Mouse (Mus musculus): ENCODE measurements around the gene 1700016D06Rik.

1700016D06Rik gene

DNA sequence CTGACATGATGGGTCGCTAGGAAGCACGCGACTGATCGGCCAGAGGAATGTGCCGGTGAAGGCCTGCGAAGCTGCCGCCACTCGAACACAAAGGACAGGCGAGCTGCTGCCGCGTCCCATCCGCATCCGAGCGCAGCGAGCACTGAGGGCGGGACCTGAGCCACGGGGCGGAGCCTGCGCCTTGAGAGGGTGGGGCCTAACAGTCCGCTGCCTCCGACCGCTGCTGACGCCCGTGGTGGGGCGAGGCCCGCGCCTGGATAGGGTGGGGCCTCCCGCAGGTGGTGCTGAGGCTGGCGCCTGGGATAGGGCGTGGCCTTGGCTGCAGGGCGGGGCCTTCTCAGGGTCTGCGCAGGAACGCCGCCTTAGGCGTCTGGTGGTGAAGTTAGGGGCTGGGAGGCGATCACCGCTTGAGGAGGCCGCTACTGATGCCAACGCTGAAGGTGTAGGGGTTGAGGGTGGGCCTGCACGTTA lies 65.2 kb downstream of the 1700016D06Rik start, which contains the start of gene Ankrd10:
Gene Ankrd10, minus strand, starts transcription at position 147 of the 471 bp plus-strand sequence.
- DNase-seq (ENCODE audit: low spot score in 2 of 2), result peak; percentile 97 to 98

DNA sequence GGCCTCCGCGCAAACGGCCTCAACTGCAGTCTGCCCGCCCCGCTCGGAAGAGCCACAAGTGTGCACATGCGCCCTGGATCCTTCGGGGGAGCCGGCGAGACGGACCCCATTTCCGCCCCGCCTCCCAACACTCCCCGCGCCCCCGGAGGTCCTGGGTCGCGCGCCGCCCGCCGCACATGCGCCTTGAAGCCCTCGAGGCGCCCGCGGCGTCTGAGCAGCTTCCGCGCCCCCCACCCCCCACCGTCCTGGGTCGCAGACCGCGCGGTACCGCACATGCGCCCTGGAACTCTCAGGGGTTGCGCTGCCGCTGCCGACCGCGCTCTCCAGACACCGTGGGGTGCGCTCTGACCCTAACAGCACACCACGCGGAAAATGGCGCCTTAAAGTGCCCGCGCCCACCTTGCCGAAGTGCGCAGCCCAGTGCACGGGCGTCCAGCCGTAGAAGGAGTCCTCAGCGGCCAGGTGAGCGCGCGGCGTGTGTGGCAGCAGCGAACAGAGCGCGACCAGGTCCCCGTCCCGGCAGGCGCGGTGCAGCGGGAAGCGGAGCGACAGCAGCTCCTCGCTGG lies 65.8 kb downstream of the 1700016D06Rik start:
- DNase-seq (ENCODE audit: low spot score in 2 of 2), result peak; percentile 82 to 90

DNA sequence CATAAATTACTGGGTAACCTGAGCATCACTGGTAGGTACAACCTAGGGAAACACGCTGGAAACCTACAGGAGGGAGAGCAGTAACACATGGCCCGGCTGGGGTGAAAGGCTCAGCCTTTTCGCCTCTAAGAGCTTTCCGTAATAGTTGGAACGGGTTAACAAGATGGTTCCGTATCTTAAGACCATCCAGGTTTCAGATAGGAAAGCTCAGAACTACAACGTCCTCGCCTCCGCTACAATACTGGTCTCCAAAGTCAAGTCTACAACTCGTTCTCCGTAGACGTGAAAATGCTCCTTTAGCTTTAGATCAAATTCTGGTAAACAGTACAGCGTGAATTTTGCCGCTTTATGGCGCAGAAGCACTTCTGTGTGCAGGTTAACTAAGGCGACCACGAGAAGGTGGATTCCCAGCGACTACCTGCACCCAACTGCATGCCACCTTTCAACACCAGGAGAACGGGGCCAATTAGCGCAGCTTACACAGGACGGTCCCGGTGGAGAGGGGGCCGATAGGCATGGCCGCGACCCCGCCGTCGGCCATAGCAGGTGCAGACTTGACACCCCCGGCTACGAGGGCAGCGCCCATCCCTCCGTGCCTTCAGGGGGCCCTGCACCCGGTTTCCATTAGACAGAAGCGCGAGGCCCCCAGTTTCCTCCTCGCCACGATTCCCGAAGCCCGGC lies 66.4 kb downstream of the 1700016D06Rik start:
- no peak for DNase-seq (ENCODE audit: low spot score in 2 of 2)

DNA sequence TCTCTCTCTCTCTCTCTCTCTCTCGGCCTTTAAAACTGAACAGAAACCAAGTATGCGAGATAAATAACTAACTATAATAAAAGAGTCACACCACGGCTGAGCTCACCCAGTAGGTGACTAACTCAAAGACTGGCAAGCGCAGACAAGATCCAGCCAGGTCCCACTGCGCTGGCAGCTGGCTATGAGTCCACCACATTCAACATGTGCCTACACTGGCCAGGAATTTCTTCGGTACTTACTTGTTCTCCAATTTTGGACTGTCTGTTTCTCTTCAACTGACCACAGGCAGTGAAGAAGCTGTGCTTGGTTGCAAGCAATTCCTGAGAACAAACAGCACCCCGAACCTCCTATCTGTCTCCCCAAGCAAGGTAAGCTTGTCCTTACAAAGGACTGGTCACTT lies 67.4 kb downstream of the 1700016D06Rik start:
- DNase-seq (ENCODE audit: low spot score in 2 of 2), result no peak

DNA sequence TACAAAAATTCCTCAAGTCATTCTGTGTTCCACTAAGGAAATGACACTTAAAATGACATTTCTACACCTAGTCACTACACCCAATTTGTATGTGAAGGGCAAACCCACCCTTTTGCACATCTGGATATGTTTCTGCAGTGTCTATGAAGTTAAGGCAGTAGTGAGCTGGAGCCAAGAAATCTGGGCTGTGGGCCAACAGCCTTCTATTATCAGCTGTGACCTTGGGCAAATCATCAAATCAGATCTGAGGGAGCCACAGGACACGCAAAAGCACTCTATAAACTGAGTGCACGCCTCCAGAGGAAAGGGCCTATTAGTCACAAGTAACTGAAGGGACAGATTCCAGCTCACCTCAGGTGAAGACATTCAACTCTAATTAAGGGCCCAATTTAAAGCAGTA lies 68.5 kb downstream of the 1700016D06Rik start:
- DNase-seq (ENCODE audit: low spot score in 2 of 2), result no peak

DNA sequence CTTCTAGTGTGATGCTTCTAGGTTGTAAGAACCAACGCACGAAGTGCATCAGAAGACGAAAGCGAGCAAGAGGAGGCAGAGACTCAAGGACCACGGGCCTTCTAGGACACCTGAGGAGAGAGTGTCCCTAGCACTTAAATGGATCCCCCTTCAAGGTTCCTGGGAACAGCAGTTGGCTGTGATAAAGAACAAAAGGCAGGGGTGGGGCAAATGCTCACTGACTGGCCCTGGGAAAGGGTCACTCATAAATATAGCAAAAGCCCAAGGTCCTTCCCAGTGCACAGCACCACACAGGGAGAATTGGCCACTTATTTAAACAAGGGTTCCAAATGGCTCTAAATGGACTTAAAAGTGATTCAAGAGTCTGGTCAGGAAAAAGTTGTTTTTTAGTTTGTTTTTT lies 71.7 kb downstream of the 1700016D06Rik start:
- no peak for DNase-seq (ENCODE audit: low spot score in 2 of 2)

DNA sequence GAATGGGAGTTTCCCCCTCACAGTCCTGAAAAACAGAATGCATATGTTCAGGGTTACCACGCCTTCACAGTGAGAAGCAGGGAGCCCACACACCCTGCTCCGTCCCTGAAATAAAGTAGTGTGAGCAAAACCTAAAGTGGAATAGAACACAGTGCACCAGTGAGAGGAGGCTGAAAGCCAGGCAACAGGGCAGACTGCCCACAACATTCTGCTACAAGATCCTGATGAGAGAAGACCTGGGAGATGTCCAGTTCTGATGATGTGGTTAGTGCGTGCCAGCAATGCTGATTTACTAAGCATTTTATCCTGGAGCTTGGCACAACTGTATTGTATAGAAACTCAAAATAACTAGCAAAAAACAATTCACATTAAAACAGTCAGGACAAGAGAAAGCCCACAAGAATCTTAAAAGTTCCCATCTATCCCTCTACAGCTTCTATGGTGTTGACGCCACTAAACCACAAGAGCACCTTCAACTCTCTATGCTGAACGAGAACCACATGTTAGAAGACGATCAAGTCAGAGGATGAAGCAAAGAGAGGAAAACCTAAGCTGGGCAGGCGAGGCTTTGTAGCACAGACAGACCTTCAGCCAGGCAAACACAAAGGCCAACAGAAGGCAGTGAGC lies 72.2 kb downstream of the 1700016D06Rik start:
- no peak for DNase-seq (ENCODE audit: low spot score in 2 of 2)

DNA sequence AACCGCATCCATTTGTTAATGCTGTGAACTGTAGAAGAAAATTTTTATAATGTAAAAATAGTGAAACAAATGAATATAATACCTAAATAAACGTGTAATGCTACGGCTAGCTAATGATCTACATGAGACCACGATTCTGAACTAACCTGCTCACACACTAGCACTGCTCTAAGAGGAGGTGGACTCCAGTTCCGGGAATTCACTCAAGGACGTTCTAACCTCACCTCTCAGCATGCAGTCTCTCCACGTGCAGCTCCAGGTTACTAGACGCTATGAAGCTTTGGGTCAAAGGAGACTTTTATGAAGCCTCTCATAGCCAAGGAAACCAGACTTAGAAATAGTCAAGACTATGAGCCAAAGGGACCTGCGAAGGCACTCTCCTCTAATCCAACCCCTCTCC lies 73.1 kb downstream of the 1700016D06Rik start:
- no peak for DNase-seq (ENCODE audit: low spot score in 2 of 2)

DNA sequence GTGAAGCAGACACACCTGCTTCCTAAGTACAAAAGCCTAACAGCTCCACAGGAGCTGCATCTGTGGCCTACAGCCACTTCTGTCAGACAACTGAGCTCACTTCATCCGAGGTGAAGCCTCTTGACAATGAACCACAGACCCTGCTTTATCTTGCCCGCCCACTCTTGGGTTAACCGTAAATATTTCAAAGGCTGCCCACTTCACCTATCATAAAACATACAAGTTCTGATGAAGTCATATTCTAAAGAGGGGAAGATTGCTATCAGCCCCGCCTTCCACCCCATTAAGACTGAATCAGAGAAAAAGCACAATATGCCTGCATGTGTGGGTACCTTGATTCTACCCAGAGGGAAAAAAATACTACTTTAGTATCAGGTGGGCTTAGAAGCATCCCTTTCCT lies 75.8 kb downstream of the 1700016D06Rik start:
- DNase-seq (ENCODE audit: low spot score in 2 of 2), result no peak

DNA sequence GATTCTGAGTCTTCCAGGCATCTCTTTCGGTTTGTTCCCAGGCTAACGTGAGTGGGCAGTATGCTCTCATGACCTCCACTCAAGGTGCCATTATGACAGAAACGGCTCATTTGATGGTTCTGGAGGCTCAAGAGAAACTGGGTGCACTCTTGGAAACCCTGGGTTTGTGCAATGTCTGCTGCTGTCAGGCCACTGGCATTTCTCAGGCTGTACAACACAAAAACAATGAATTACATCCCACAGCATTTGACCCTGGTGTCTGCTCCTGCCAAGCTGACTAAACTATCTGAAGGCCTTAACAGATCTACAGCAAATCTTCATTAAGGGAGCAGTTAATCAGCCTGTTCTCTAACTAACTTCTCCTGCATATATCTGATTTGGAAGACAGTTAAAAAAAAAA lies 81.8 kb downstream of the 1700016D06Rik start:
- no peak for DNase-seq (ENCODE audit: low spot score in 2 of 2)

DNA sequence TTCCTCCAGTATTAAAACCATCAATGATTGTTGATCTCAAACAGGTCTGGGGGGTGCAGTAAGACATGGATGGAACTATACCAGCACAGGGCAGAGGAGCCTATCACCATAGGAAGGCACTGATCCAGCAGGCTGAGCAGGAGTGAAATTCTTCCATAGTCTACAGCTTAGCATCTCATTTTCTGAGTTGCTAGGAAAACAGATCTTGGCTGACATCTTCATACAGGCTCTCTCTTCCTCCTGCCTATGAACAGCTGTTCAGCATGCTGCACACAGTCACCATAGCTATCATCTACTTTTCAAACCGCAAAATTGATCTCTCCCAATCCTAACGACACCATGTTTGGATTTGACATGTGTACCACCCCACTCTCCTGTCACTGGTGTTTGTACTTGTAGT lies 82.8 kb downstream of the 1700016D06Rik start:
- no peak for DNase-seq (ENCODE audit: low spot score in 2 of 2)

DNA sequence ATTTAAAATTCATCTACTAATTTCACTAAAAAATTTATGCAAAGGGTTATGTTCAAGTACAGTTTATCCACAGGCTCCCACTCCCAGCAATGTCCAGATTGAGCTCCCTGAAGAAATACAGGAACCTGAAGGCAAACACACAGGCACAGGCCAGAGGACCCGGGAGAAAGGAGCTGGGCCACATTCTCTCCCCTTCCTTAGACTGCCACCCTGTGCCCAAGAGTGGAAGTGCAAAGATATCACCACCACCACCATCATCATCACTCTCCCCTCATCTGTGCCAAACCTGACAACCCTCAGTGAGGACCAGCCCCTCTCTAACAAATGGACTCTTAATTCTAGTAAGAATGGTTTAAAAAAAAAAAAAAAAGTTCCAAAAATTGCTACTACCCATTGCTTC lies 84.6 kb downstream of the 1700016D06Rik start:
- peak; percentile 38 to 80 for DNase-seq (ENCODE audit: low spot score in 2 of 2)

DNA sequence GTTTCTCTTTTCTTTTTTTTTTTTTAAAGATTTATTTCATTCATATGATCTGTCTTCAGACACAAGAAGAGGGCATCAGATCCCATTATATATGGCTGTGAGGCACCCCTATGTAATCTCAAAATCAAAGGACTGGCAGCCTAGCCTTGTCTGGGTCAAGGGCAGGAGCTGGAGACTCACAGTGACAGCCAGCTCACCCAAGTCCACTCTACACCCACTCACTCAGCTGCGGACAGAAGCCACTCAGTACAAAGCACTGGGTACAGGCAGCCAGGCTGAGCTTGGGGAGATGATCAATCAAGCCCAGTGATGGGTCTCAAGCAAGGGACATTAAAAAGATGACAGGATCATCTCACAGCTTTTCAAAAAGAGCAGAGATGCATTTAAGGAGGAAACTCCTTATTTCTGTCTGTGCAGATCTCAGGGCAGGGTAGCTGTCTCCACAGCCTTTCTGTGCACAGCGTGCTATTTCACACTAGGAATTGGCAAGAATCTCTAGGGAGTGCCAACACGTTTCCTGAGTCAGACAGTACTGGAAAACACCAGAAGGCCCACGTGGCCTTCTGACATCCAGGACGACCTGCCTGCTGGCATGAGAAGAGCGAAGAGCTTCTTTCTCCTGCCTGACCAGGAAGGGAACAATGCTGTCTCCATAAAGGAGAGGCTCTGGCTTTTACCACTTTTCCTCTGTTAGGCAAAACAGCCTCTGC lies 86.6 kb downstream of the 1700016D06Rik start:
- no peak for DNase-seq (ENCODE audit: low spot score in 2 of 2)

DNA sequence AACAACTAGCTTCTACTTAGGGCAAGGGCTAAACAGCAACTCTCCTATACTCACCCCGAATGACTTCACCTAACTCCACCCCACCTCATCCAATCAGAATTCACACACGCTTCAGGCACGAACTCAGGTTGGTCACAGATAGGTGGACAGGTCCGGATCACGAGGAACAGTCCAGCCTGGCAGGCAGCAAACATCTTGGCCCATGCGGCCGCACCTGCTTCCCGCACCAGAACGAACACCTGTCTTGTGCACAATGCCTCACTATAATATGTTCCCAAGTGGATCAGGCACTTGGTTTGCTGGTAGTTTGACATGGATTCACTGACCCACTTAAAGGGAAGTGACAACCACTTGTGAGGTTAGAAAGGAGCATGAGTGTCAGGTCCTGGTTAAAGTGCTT lies 92.0 kb downstream of the 1700016D06Rik start:
- DNase-seq (ENCODE audit: low spot score in 2 of 2), result no peak

Measured in spleen, postnatal 4 days (tissue).